Mouse (Mus musculus) myocyte (in vitro differentiated cells): ENCODE data around the gene Krt36.

Experiments
- POLR2A ChIP-seq: IDR thresholded peaks from one replicate; pipeline ENCODE4 v1.6.1; 2011; ENCODE audit warnings: low read depth, mild to moderate bottlenecking, control low read depth, moderate library complexity; ENCODE audit not compliant: insufficient read length
- USF1 ChIP-seq: IDR thresholded peaks from one replicate; pipeline ENCODE4 v1.6.1; 2011; ENCODE audit warnings: low read depth, mild to moderate bottlenecking, control low read depth, moderate library complexity

GRCm38 (mm10) chr11:100139391-100139790, 34.0 kb upstream of the Krt36 start:
- TF ChIP-seq USF1: no peak
- no peak for TF ChIP-seq POLR2A
